Mouse (Mus musculus) heart, embryonic 16.5 days (tissue): ENCODE measurements at regions not wholly inside any gene's neighbourhood (a gene's known extent, or its start where the extent isn't known, plus 50 kb on each side); places are given as distances from the start of the nearest gene placed in this dataset.

ENCODE experiments used
- ATAC-seq: fragments of 200-750 bp; cut with Nextera tagmentation; replicated peaks from 2 replicates; pipeline ENCODE4 v1.8.0; 2017; ENCODE audit warnings: moderate number of reproducible peaks; ENCODE audit not compliant: insufficient read depth, low FRiP score; ENCODE audit errors: extremely low read depth
- H3K27ac ChIP-seq: fragments of 300-500 bp; sonication (generic); 2 replicates; pipeline ENCODE4 v1.5.1; 2014; ENCODE audit warnings: mild to moderate bottlenecking, low read length, control low read depth, moderate library complexity
- H3K27me3 ChIP-seq: fragments of 300-500 bp; sonication (generic); 2 replicates; pipeline ENCODE4 v1.6.1; 2014; ENCODE audit warnings: low read length, mixed read lengths; ENCODE audit not compliant: control insufficient read depth, insufficient read depth
- H3K36me3 ChIP-seq: fragments of 300-500 bp; sonication (generic); 2 replicates; pipeline ENCODE4 v1.6.1; 2014; ENCODE audit not compliant: control insufficient read depth, insufficient read depth
- H3K4me1 ChIP-seq: fragments of 300-500 bp; sonication (generic); 2 replicates; pipeline ENCODE4 v1.6.1; 2014; ENCODE audit warnings: low read length, mixed read lengths; ENCODE audit not compliant: control insufficient read depth, insufficient read depth
- H3K4me2 ChIP-seq: fragments of 300-500 bp; sonication (generic); 2 replicates; pipeline ENCODE4 v1.6.1; 2014; ENCODE audit warnings: low read depth, mild to moderate bottlenecking, control low read depth, low read length
- H3K4me3 ChIP-seq: fragments of 300-500 bp; sonication (generic); 2 replicates; pipeline ENCODE4 v1.5.1; 2014; ENCODE audit warnings: mild to moderate bottlenecking, control low read depth, low read length
- H3K9ac ChIP-seq: fragments of 300-500 bp; sonication (generic); 2 replicates; pipeline ENCODE4 v1.6.1; 2014; ENCODE audit warnings: low read length, control low read depth
- H3K9me3 ChIP-seq: fragments of 300-500 bp; sonication (generic); replicated peaks from 2 replicates; pipeline ENCODE4 v1.6.1; 2016; ENCODE audit warnings: low read length; ENCODE audit not compliant: control insufficient read depth
- WGBS: fragments of 180-500 bp; shearing (Covaris S2); extraction: QIAGEN DNeasy Blood & Tissue Kit; methylation state at CpG from one replicate; pipeline ENCODE4 v1.1.7; 2014; 5-methylcytosine and 5-hydroxymethylcytosine counted together

GRCm38 (mm10) chr4:40537859-40538258 lies 65.9 kb downstream of the Tmem215 start:
- H3K36me3 ChIP-seq: no peaks in the 10 kb centered on the region
- H3K9me3 ChIP-seq: no peaks in the 10 kb centered on the region
- ATAC-seq: no peak
- 17% methylated on average over 3 of the region's 3 CpGs for WGBS
- H3K4me2 ChIP-seq: no peak overlapping the region
- H3K4me1 ChIP-seq: no peaks in the 10 kb centered on the region
- no peak overlapping the region for H3K4me3 ChIP-seq
- no peak overlapping the region for H3K27ac ChIP-seq
- no peaks in the 10 kb centered on the region for H3K27me3 ChIP-seq
- no peak overlapping the region for H3K9ac ChIP-seq

GRCm38 (mm10) chr4:40543085-40544048 lies 71.4 kb downstream of the Tmem215 start:
- Histone ChIP-seq H3K4me2 (peak overlapping the region; percentile 1; the same call in 1 of the 2 replicates), H3K27me3 (no peaks in the 10 kb centered on the region), H3K4me1 (peaks cover 20% of the 10 kb centered on the region), H3K4me3 (no peak overlapping the region), H3K27ac (no peak overlapping the region), H3K36me3 (no peaks in the 10 kb centered on the region), H3K9me3 (no peaks in the 10 kb centered on the region), H3K9ac (no peak overlapping the region)
- ATAC-seq: no peak
- 64% methylated on average over 8 of the region's 8 CpGs for WGBS

- Histone ChIP-seq H3K4me1 (peaks cover 20% of the 10 kb centered on the region), H3K27me3 (no peaks in the 10 kb centered on the region), H3K9ac (no peak overlapping the region), H3K4me3 (no peak overlapping the region), H3K27ac (peak overlapping the region; percentile 62; the same call in 1 of the 2 replicates), H3K36me3 (no peaks in the 10 kb centered on the region), H3K4me2 (peak overlapping the region; percentile 1; the same call in 1 of the 2 replicates), H3K9me3 (no peaks in the 10 kb centered on the region)
- peak; percentile 72 for ATAC-seq
- WGBS: 21% methylated on average over 4 of the region's 4 CpGs
These were observed 72.1 kb downstream of the Tmem215 start for GRCm38 (mm10) chr4:40544056-40544455.

DNA sequence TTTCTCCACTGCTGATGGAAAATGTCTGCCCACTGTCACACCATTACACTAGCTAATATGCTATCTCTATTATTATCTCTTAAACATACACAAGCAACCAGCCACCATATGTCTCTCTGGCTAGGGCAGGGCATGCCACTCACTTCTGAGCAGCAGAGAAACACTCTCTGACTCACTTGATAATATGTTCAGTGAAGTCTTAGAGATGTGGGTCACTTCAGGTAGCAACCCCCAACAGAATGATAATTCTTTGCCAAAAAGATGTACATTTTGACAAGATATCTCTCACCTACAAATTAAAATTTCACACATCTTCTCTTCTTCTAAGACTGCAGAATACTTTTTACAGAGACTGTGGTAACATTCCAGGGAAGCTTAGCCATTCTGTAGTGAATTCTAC lies 72.8 kb downstream of the Tmem215 start:
- no peak overlapping the region for H3K27ac ChIP-seq
- no peak overlapping the region for H3K9ac ChIP-seq

GRCm38 (mm10) chr4:40545700-40546099 lies 73.7 kb downstream of the Tmem215 start:
- no peak overlapping the region for H3K9ac ChIP-seq
- H3K27ac ChIP-seq: no peak overlapping the region
- no peak for ATAC-seq
- H3K27me3 ChIP-seq: no peaks in the 10 kb centered on the region
- H3K9me3 ChIP-seq: no peaks in the 10 kb centered on the region
- no peak overlapping the region for H3K4me2 ChIP-seq
- no peaks in the 10 kb centered on the region for H3K36me3 ChIP-seq
- 47% methylated on average over 5 of the region's 5 CpGs for WGBS
- no peak overlapping the region for H3K4me3 ChIP-seq
- H3K4me1 ChIP-seq: peaks cover 20% of the 10 kb centered on the region

More for the DNA sequence above, 72.8 kb downstream of the Tmem215 start:
- Histone ChIP-seq H3K4me2 (no peak overlapping the region), H3K36me3 (no peaks in the 10 kb centered on the region), H3K9me3 (no peaks in the 10 kb centered on the region), H3K27me3 (no peaks in the 10 kb centered on the region), H3K4me3 (no peak overlapping the region), H3K4me1 (peaks cover 20% of the 10 kb centered on the region)
- no peak for ATAC-seq

DNA sequence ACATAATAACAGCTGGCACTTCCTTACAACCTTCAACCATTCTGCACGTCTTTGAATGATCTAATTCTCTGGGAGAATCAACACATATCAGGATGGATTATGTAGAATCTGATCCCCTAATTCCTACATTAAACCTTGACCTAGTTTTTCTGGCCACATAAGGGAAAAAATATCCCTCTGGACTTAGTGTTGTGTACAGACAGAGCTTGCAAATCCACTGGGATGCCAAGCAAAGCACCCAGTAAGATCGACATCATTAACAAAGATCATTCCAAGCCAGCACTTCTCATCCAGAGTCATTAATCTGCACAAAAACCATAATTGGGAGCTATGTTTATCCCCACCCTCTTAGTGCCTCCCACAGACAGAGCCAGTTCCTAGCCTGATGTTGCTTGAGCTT lies 87.8 kb downstream of the Tmem215 start:
- peaks cover 2% of the 10 kb centered on the region; the same call in 1 of the 2 replicates for H3K9me3 ChIP-seq
- no peak overlapping the region for H3K9ac ChIP-seq
- ATAC-seq: no peak
- no peaks in the 10 kb centered on the region for H3K4me1 ChIP-seq
- H3K4me2 ChIP-seq: no peak overlapping the region
- no peak overlapping the region for H3K4me3 ChIP-seq
- 49% methylated on average over 2 of the region's 2 CpGs for WGBS
- no peaks in the 10 kb centered on the region for H3K27me3 ChIP-seq
- H3K36me3 ChIP-seq: no peaks in the 10 kb centered on the region
- no peak overlapping the region for H3K27ac ChIP-seq

GRCm38 (mm10) chr4:40573300-40573699 lies 101.3 kb downstream of the Tmem215 start:
- H3K27ac ChIP-seq: no peak overlapping the region
- H3K27me3 ChIP-seq: no peaks in the 10 kb centered on the region
- ATAC-seq: no peak
- WGBS: 66% methylated on average over 1 of the region's 1 CpGs
- H3K4me2 ChIP-seq: no peak overlapping the region
- no peaks in the 10 kb centered on the region for H3K36me3 ChIP-seq
- no peaks in the 10 kb centered on the region for H3K4me1 ChIP-seq
- H3K9me3 ChIP-seq: no peaks in the 10 kb centered on the region
- H3K4me3 ChIP-seq: no peak overlapping the region
- no peak overlapping the region for H3K9ac ChIP-seq

GRCm38 (mm10) chr4:40575951-40576350 lies 104.0 kb downstream of the Tmem215 start:
- Histone ChIP-seq H3K9me3 (no peaks in the 10 kb centered on the region), H3K9ac (no peak overlapping the region), H3K36me3 (no peaks in the 10 kb centered on the region), H3K4me2 (no peak overlapping the region), H3K4me1 (no peaks in the 10 kb centered on the region), H3K27me3 (no peaks in the 10 kb centered on the region), H3K27ac (no peak overlapping the region), H3K4me3 (no peak overlapping the region)
- ATAC-seq: no peak
- WGBS: 77% methylated on average over 1 of the region's 1 CpGs

DNA sequence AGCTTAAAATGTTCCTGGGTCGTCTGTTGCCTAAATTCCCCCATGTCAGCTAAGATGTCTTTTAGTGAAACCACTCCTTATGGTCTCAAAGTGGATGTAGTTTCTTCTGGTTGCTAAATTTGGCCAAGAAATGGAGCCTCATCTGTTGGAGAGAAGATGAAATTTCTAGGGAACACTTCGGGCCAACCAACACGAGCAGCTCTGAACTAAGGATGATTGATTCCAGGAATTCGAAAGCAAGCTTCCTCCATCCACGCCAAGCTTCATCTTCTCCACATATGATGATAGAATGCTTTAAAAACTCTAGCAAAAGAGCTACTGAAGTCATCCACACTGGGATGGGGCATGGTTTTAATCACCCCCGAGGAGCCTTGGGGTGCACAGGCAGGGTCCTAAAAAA lies 112.5 kb downstream of the Tmem215 start:
- Histone ChIP-seq H3K4me2 (no peak overlapping the region), H3K9me3 (no peaks in the 10 kb centered on the region), H3K4me3 (no peak overlapping the region), H3K4me1 (0 out of 2 replicates have a peak, but pooled peaks cover 6% of the 10 kb centered on the region), H3K27me3 (no peaks in the 10 kb centered on the region), H3K9ac (no peak overlapping the region), H3K27ac (no peak overlapping the region), H3K36me3 (no peaks in the 10 kb centered on the region)
- WGBS: 78% methylated on average over 6 of the region's 6 CpGs
- ATAC-seq: no peak
